ENCODE assay signal across 12 mouse cellular contexts in genomic region chr5:149964748-149965147, GRCm38 (mm10). TPM values are rescaled to one million over a fixed set of nuclear protein-coding genes. Genes with fewer than 3 reads are reported as not detected.
DNase-seq lines count a peak whose midpoint lies in the region; ATAC-seq and TF ChIP-seq lines count a peak whose summit lies in the region.
"Had no signal": no experiment of that assay in that cellular context is flagged by ENCODE, and none has a peak within 500 bp of the region (broad histone marks: within the 10 kb centered on the region; RNA-seq: fewer than 3 reads in every experiment).

No protein-coding gene starts in this region.

- H3K27me3 ChIP-seq in kidney, postnatal 0 days (ENCODE audit: insufficient read depth, low read length): no peaks in the 10 kb centered on the region
- H3K27me3 ChIP-seq in embryonic facial prominence, embryonic 15.5 days: no peaks in the 10 kb centered on the region
- no peaks in the 10 kb centered on the region for H3K27me3 ChIP-seq in liver, postnatal 0 days (ENCODE audit: insufficient read depth, low read length)

- no peak overlapping the region for H3K27ac ChIP-seq in kidney, postnatal 0 days
- H3K27ac ChIP-seq in embryonic facial prominence, embryonic 15.5 days (replicated peaks): no peak overlapping the region
- H3K27ac ChIP-seq in liver, postnatal 0 days (ENCODE audit: low read depth): no peak overlapping the region

- no peaks in the 10 kb centered on the region for H3K9me3 ChIP-seq in kidney, postnatal 0 days (replicated peaks; ENCODE audit: low read length)
- H3K9me3 ChIP-seq in embryonic facial prominence, embryonic 15.5 days (replicated peaks): no peaks in the 10 kb centered on the region
- H3K9me3 ChIP-seq in liver, postnatal 0 days (ENCODE audit: low read length): no peaks in the 10 kb centered on the region

- no peak for TF ChIP-seq EP300 in liver, postnatal 0 days (IDR thresholded peaks at IDR 0.05; ENCODE audit: low read depth)

- no peak for TF ChIP-seq CTCF in kidney, postnatal 0 days (IDR thresholded peaks at IDR 0.05; ENCODE audit: low read depth)
- no peak for TF ChIP-seq CTCF in liver, postnatal 0 days (IDR thresholded peaks at IDR 0.05; ENCODE audit: low read depth)

- no peak for ATAC-seq in kidney, postnatal 0 days (replicated peaks; ENCODE audit: low FRiP score, low read depth)
- ATAC-seq in embryonic facial prominence, embryonic 15.5 days (ENCODE audit: insufficient number of reproducible peaks, low FRiP score, low TSS enrichment, low read depth): no peak
- ATAC-seq in CD4-positive, CD25-positive, alpha-beta regulatory T cell, adult 4 months: no peak
- no peak for ATAC-seq in liver, postnatal 0 days

- H3K36me3 ChIP-seq in kidney, postnatal 0 days (ENCODE audit: insufficient read depth, low read length): no peaks in the 10 kb centered on the region
- H3K36me3 ChIP-seq in embryonic facial prominence, embryonic 15.5 days: no peaks in the 10 kb centered on the region
- no peaks in the 10 kb centered on the region for H3K36me3 ChIP-seq in liver, postnatal 0 days (replicated peaks; ENCODE audit: insufficient read depth, low read length)

- no peak overlapping the region for H3K4me3 ChIP-seq in kidney, postnatal 0 days (replicated peaks; ENCODE audit: low read depth, low read length)
- no peak overlapping the region for H3K4me3 ChIP-seq in embryonic facial prominence, embryonic 15.5 days (replicated peaks)
- no peak overlapping the region for H3K4me3 ChIP-seq in liver, postnatal 0 days (ENCODE audit: low read depth, low read length)

- DNase-seq in kidney, postnatal 0 days (ENCODE audit: low spot score): peak; percentile 56
- DNase-seq in kidney, adult 18-20 months: no peak
- DNase-seq in layer of hippocampus, adult 18-20 months (ENCODE audit: low spot score in 2 of 2): peak; percentile 16 to 56
- DNase-seq in retina, embryonic 14.5 days (ENCODE audit: low spot score): peak; percentile 8
- DNase-seq in liver, postnatal 0 days: no peak
- DNase-seq in gastrocnemius, adult 8-10 months (ENCODE audit: low spot score in 2 of 2): no peak
- DNase-seq: cerebellum, adult 11-12 months had no signal

- 11% methylated on average over 13 of the region's 13 CpGs for WGBS in kidney, postnatal 0 days
- WGBS in embryonic facial prominence, embryonic 15.5 days: 20% methylated on average over 13 of the region's 13 CpGs
- WGBS in liver, postnatal 0 days (ENCODE audit: insufficient replicate concordance): 40% methylated on average over 13 of the region's 13 CpGs

- peak overlapping the region; percentile 40 for H3K4me2 ChIP-seq in kidney, postnatal 0 days (ENCODE audit: low read length)
- peak overlapping the region; percentile 12; the same call in 1 of the 2 replicates for H3K4me2 ChIP-seq in embryonic facial prominence, embryonic 15.5 days (replicated peaks)
- H3K4me2 ChIP-seq in liver, postnatal 0 days (ENCODE audit: low read depth, low read length): no peak overlapping the region

- H3K9ac ChIP-seq in kidney, postnatal 0 days (ENCODE audit: low read depth, low read length): no peak overlapping the region
- H3K9ac ChIP-seq in embryonic facial prominence, embryonic 15.5 days: no peak overlapping the region
- H3K9ac ChIP-seq in liver, postnatal 0 days (replicated peaks): no peak overlapping the region

- H3K4me1 ChIP-seq in kidney, postnatal 0 days (replicated peaks; ENCODE audit: insufficient read depth, low read length): no peaks in the 10 kb centered on the region
- 0 out of 2 replicates have a peak, but pooled peaks cover 4% of the 10 kb centered on the region for H3K4me1 ChIP-seq in embryonic facial prominence, embryonic 15.5 days
- no peaks in the 10 kb centered on the region for H3K4me1 ChIP-seq in liver, postnatal 0 days (ENCODE audit: insufficient read depth)

RNA-seq across cellular contexts. Expression of gene Rxfp2, which starts 53.7 kb away (rescaled TPM):
- polyA plus RNA-seq in kidney, postnatal 0 days (2015; fragmentation: Nextera tagmentation; extraction: Ambion mirVana): 0.43 and 0.46 TPM in 2 replicates
- 0.33 and 1.0 TPM in 2 replicates for polyA plus RNA-seq in embryonic facial prominence, embryonic 15.5 days (2015; fragmentation: Nextera tagmentation; extraction: Ambion mirVana)
- under 1 TPM; 0.20 TPM for total RNA-seq in layer of hippocampus, adult 18-20 months (2021)
- not detected for polyA plus RNA-seq in CD4-positive, CD25-positive, alpha-beta regulatory T cell, adult 4 months (2017; shearing (Covaris generic))
- not detected in 2 replicates for polyA plus RNA-seq in liver, postnatal 0 days (2015; fragmentation: Nextera tagmentation; extraction: Ambion mirVana)
- not detected for total RNA-seq in gastrocnemius, adult 8-10 months (2022)
- total RNA-seq: hematopoietic stem cell, adult 5-6 weeks had no signal
- polyA plus RNA-seq: liver, embryonic 16.5 days; small intestine, adult 2 months had no signal

Comparison
In these comparisons a context has a peak if more than half of its experiments do, and no peak if none do; other contexts are left out.
1. DNase-seq: peak in kidney, postnatal 0 days (single experiment), layer of hippocampus, adult 18-20 months (2 of 2) and retina, embryonic 14.5 days (single experiment); none in kidney, adult 18-20 months (single experiment), liver, postnatal 0 days (single experiment) and gastrocnemius, adult 8-10 months (0 of 2).